Mouse (Mus musculus) hindbrain, embryonic 16.5 days (tissue): ENCODE results near the gene Tanc1. TPM values are rescaled to one million over a fixed set of nuclear protein-coding genes. Genes with fewer than 3 reads are reported as not detected.

Experiments used
- ATAC-seq: fragments of 200-750 bp; cut with Nextera tagmentation; 2 replicates; pipeline ENCODE4 v1.8.0; 2017; ENCODE audit warnings: moderate TSS enrichment, moderate library complexity
- H3K27ac ChIP-seq: fragments of 300-500 bp; sonication (generic); 2 replicates; pipeline ENCODE4 v1.5.1; 2014; ENCODE audit warnings: low read depth, mild to moderate bottlenecking, control low read depth, low read length, moderate library complexity
- H3K27me3 ChIP-seq: fragments of 300-500 bp; sonication (generic); replicated peaks from 2 replicates; pipeline ENCODE4 v1.6.1; 2014; ENCODE audit warnings: low read length; ENCODE audit not compliant: control insufficient read depth, insufficient read depth
- H3K36me3 ChIP-seq: fragments of 300-500 bp; sonication (generic); 2 replicates; pipeline ENCODE4 v1.6.1; 2014; ENCODE audit warnings: mild to moderate bottlenecking, low read length, moderate library complexity, mixed read lengths; ENCODE audit not compliant: control insufficient read depth, insufficient read depth
- H3K4me1 ChIP-seq: fragments of 300-500 bp; sonication (generic); 2 replicates; pipeline ENCODE4 v1.6.1; 2014; ENCODE audit warnings: low read depth, low read length; ENCODE audit not compliant: control insufficient read depth, insufficient read depth
- H3K4me2 ChIP-seq: fragments of 300-500 bp; sonication (generic); 2 replicates; pipeline ENCODE4 v1.6.1; 2014; ENCODE audit warnings: mild to moderate bottlenecking, low read length, control low read depth, moderate library complexity
- H3K4me3 ChIP-seq: fragments of 300-500 bp; sonication (generic); 2 replicates; pipeline ENCODE4 v1.5.1; 2014; ENCODE audit warnings: mild to moderate bottlenecking, low read length, control low read depth, moderate library complexity
- H3K9ac ChIP-seq: fragments of 300-500 bp; sonication (generic); 2 replicates; pipeline ENCODE4 v1.6.1; 2014; ENCODE audit warnings: low read depth, mild to moderate bottlenecking, control low read depth, low read length, moderate library complexity
- H3K9me3 ChIP-seq: fragments of 300-500 bp; sonication (generic); 2 replicates; pipeline ENCODE4 v1.6.1; 2014; ENCODE audit warnings: mild to moderate bottlenecking, low read length, moderate library complexity; ENCODE audit not compliant: control insufficient read depth
- WGBS: fragments of 180-500 bp; shearing (Covaris S2); extraction: QIAGEN DNeasy Blood & Tissue Kit; methylation state at CpG from one replicate; pipeline ENCODE4 v1.1.7; 2014; 5-methylcytosine and 5-hydroxymethylcytosine counted together
- polyA plus RNA-seq: library from polyadenylated mRNA; unstranded; fragments of >200 nt; fragmentation: Nextera tagmentation; extraction: Ambion mirVana; gene quantifications from 2 replicates; pipeline ENCODE4 v1.2.1, GENCODE M21; 2015

The Tanc1 gene
- polyA plus RNA-seq, 1 experiment from 2014 or later = 7.4 TPM

- Histone ChIP-seq H3K4me3 (no peak overlapping the region), H3K9ac (no peak overlapping the region), H3K27ac (no peak overlapping the region), H3K4me2 (peak overlapping the region; percentile 7; the same call in 1 of the 2 replicates), H3K27me3 (no peaks in the 10 kb centered on the region), H3K4me1 (no peaks in the 10 kb centered on the region), H3K36me3 (no peaks in the 10 kb centered on the region), H3K9me3 (no peaks in the 10 kb centered on the region)
- WGBS = 35% methylated on average over 7 of the region's 7 CpGs
- peak; percentile 70 for ATAC-seq
These were observed 18.4 kb upstream of the Tanc1 start for GRCm38 (mm10) chr2:59593341-59593902.

DNA sequence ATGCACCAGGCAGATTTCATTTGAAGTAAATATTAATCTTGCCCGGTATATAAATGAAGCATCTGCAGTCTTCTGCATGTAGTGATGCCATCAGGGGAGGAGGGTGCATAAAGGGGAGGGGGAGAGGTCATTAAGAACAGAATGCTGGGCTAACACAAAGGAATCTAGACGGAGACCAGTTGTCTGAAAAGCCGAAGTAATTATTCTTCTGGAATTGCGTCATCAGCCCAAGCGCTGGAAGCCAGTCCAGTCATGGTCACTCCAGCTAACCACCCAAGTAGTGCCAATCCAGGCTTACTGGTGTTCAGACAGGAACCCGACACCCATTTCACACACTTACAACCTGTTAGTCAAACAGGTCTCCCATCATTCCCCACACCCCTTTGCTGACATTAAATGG is 17.7 kb upstream of the Tanc1 start:
- no peak for ATAC-seq
- Histone ChIP-seq H3K9ac (no peak overlapping the region), H3K27me3 (no peaks in the 10 kb centered on the region), H3K9me3 (no peaks in the 10 kb centered on the region), H3K4me3 (no peak overlapping the region), H3K36me3 (no peaks in the 10 kb centered on the region), H3K4me2 (no peak overlapping the region), H3K27ac (no peak overlapping the region), H3K4me1 (peaks cover 4% of the 10 kb centered on the region; the same call in 1 of the 2 replicates)
- 51% methylated on average over 6 of the region's 6 CpGs for WGBS

DNA sequence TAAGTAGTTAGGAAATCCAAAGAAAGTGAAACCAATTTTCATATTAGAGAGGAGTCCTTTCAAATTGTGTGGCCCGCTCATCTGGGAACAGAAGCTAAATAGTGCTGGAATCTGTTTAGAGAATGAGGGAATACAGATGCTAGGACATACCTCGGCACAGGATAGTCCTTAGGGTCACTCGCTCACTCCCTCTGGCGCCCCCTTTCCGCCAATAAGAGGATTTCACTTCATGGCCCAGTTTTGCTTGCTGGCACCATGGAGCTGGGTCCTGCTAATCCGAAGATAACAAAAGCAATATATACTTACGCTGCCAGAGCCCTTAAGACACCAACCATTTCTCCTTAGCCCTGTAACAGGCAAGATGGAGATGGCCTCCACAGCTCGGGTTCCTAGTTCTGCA is 15.3 kb upstream of the Tanc1 start:
- 69% methylated on average over 8 of the region's 8 CpGs for WGBS
- Histone ChIP-seq H3K27me3 (no peaks in the 10 kb centered on the region), H3K9ac (no peak overlapping the region)

GRCm38 (mm10) chr2:59598286-59598685 is 13.6 kb upstream of the Tanc1 start:
- H3K27ac ChIP-seq = no peak overlapping the region
- no peaks in the 10 kb centered on the region for H3K27me3 ChIP-seq
- no peak overlapping the region for H3K4me2 ChIP-seq

More for the DNA sequence above, 15.3 kb upstream of the Tanc1 start:
- no peaks in the 10 kb centered on the region for H3K36me3 ChIP-seq
- no peak for ATAC-seq
- no peak overlapping the region for H3K4me2 ChIP-seq
- H3K4me1 ChIP-seq = peaks cover 12% of the 10 kb centered on the region
- no peak overlapping the region for H3K4me3 ChIP-seq
- H3K9me3 ChIP-seq = no peaks in the 10 kb centered on the region
- no peak overlapping the region for H3K27ac ChIP-seq

GRCm38 (mm10) chr2:59598894-59599293 is 12.9 kb upstream of the Tanc1 start:
- Histone ChIP-seq H3K9me3 (no peaks in the 10 kb centered on the region), H3K4me1 (peaks cover 12% of the 10 kb centered on the region), H3K36me3 (no peaks in the 10 kb centered on the region), H3K4me2 (no peak overlapping the region), H3K9ac (no peak overlapping the region), H3K27me3 (no peaks in the 10 kb centered on the region), H3K4me3 (no peak overlapping the region), H3K27ac (no peak overlapping the region)
- 26% methylated on average over 4 of the region's 4 CpGs for WGBS
- no peak for ATAC-seq

More at GRCm38 (mm10) chr2:59598286-59598685, 13.6 kb upstream of the Tanc1 start:
- Histone ChIP-seq H3K36me3 (no peaks in the 10 kb centered on the region), H3K4me1 (peaks cover 12% of the 10 kb centered on the region), H3K4me3 (no peak overlapping the region), H3K9me3 (no peaks in the 10 kb centered on the region), H3K9ac (no peak overlapping the region)
- 85% methylated on average over 6 of the region's 6 CpGs for WGBS
- no peak for ATAC-seq

DNA sequence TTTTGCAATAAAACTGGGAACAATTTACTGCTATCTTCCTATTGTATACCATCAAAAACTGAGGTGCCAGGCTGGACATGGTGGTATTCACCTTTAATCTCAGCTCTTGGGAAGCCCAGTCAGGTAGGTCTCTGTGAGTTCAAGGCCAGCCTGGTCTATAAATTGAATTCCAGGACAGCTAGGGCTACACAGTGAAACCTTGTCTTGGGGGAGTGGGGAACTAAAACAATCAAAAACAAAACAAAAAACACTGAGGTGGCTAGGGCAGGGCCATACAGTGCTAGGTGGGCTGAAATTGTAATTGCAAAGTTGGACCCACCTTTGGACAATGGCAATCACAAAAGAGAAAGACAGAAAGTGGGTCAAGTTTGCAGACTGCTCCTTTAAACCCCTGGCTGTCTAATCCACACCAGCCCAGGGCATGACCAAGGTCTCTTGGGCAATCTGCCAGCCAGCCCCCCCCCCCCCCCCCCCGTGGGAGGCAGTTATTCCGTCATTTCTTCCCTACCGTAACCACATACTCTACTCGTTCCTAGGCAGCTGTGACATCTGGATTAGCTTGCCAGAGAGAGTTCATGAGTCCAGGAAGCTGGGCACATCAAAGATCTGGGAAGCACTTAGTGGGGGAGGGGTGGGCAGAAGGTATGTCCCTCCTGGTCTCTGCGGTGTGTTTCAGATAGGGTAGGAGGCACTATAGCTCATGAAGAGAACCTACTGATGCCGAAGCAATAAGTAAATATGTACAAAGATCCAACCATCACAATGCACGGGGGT is 12.3 kb upstream of the Tanc1 start:
- no peaks in the 10 kb centered on the region for H3K27me3 ChIP-seq
- H3K27ac ChIP-seq = no peak overlapping the region
- 32% methylated on average over 7 of the region's 7 CpGs for WGBS
- no peaks in the 10 kb centered on the region for H3K36me3 ChIP-seq
- no peak overlapping the region for H3K9ac ChIP-seq
- ATAC-seq = peak; percentile 57; the same call in 1 of the 2 replicates
- no peak overlapping the region for H3K4me2 ChIP-seq
- no peaks in the 10 kb centered on the region for H3K9me3 ChIP-seq
- H3K4me1 ChIP-seq = peaks cover 12% of the 10 kb centered on the region
- no peak overlapping the region for H3K4me3 ChIP-seq

- H3K36me3 ChIP-seq = no peaks in the 10 kb centered on the region
- H3K27ac ChIP-seq = no peak overlapping the region
- WGBS = 63% methylated on average over 19 of the region's 19 CpGs
- ATAC-seq = peak; percentile 55; the same call in 1 of the 2 replicates
- no peak overlapping the region for H3K4me2 ChIP-seq
- H3K9me3 ChIP-seq = no peaks in the 10 kb centered on the region
- H3K9ac ChIP-seq = no peak overlapping the region
- H3K27me3 ChIP-seq = no peaks in the 10 kb centered on the region
- peaks cover 12% of the 10 kb centered on the region for H3K4me1 ChIP-seq
- H3K4me3 ChIP-seq = no peak overlapping the region
These were observed 11.6 kb upstream of the Tanc1 start for GRCm38 (mm10) chr2:59600123-59600840.

DNA sequence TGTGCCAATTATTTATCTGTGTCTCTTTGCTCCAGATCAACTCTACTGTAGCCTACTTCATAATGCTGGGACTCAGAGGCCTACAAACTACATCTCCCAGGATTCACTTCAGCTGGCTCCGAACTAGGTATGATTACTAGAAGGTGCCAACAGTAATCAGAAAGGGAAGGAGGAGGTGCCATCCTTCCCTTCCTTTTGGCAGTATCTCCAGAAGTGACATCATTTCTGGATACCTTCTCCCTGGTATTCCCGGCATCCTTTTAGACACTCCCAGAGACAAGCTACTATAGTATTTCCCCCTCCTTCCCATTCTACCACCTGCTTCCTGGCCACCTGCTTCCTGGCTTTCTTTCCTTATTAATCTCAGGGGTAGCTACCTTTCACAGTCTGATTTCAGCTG is 10.9 kb upstream of the Tanc1 start:
- no peak overlapping the region for H3K9ac ChIP-seq
- WGBS = 85% methylated on average over 2 of the region's 2 CpGs
- no peak overlapping the region for H3K27ac ChIP-seq
- H3K27me3 ChIP-seq = no peaks in the 10 kb centered on the region
- no peak overlapping the region for H3K4me2 ChIP-seq
- no peak overlapping the region for H3K4me3 ChIP-seq
- H3K36me3 ChIP-seq = no peaks in the 10 kb centered on the region
- ATAC-seq = peak; percentile 31; the same call in 1 of the 2 replicates
- H3K4me1 ChIP-seq = peaks cover 12% of the 10 kb centered on the region
- H3K9me3 ChIP-seq = no peaks in the 10 kb centered on the region

GRCm38 (mm10) chr2:59601452-59601851 is 10.4 kb upstream of the Tanc1 start:
- Histone ChIP-seq H3K4me2 (no peak overlapping the region), H3K36me3 (no peaks in the 10 kb centered on the region), H3K9ac (no peak overlapping the region), H3K27ac (no peak overlapping the region), H3K4me3 (no peak overlapping the region), H3K9me3 (no peaks in the 10 kb centered on the region), H3K27me3 (no peaks in the 10 kb centered on the region), H3K4me1 (peaks cover 12% of the 10 kb centered on the region)
- WGBS = 91% methylated on average over 8 of the region's 8 CpGs
- ATAC-seq = no peak
